Mouse (Mus musculus): ENCODE results near the gene Gm4131. TPM values are rescaled to one million over a fixed set of nuclear protein-coding genes. Genes with fewer than 3 reads are reported as not detected.

The Gm4131 gene
- polyA plus RNA-seq, 1 experiment: not detected

GRCm38 (mm10) chr14:62561875-62562748 lies 4.6 kb downstream of the Gm4131 start:
- peaks cover 2% of the 10 kb centered on the region; the same call in 1 of the 2 replicates for H3K4me1 ChIP-seq (ENCODE audit: control insufficient read depth, insufficient read depth, insufficient read length, low read length)
- H3K4me3 ChIP-seq (ENCODE audit: insufficient read depth, low read depth, low read length): no peak overlapping the region
- no peak overlapping the region for H3K27ac ChIP-seq (replicated peaks; ENCODE audit: low read depth, low read length)

GRCm38 (mm10) chr14:62557111-62557510 lies 9.6 kb downstream of the Gm4131 start:
- Histone ChIP-seq H3K4me3 (ENCODE audit: insufficient read depth, low read depth, low read length) (no peak overlapping the region), H3K4me1 (ENCODE audit: control insufficient read depth, insufficient read depth, insufficient read length, low read length) (peaks cover 2% of the 10 kb centered on the region; the same call in 1 of the 2 replicates), H3K27ac (replicated peaks; ENCODE audit: low read depth, low read length) (no peak overlapping the region)

- Histone ChIP-seq H3K4me1 (ENCODE audit: control insufficient read depth, insufficient read depth, insufficient read length, low read length) (peaks cover 2% of the 10 kb centered on the region; the same call in 1 of the 2 replicates), H3K4me3 (ENCODE audit: insufficient read depth, low read depth, low read length) (peak overlapping the region; percentile 91), H3K27ac (replicated peaks; ENCODE audit: low read depth, low read length) (0 out of 2 replicates have a peak overlapping the region, but pooled peaks have one; percentile 23)
Observed at GRCm38 (mm10) chr14:62555840-62556810, 10.6 kb downstream of the Gm4131 start.

- Histone ChIP-seq H3K4me1 (ENCODE audit: control insufficient read depth, insufficient read depth, insufficient read length, low read length) (peaks cover 2% of the 10 kb centered on the region; the same call in 1 of the 2 replicates), H3K27ac (replicated peaks; ENCODE audit: low read depth, low read length) (0 out of 2 replicates have a peak within 1 kb of the TSS, but pooled peaks have one; percentile 23), H3K4me3 (ENCODE audit: insufficient read depth, low read depth, low read length) (peak within 1 kb of the TSS; percentile 91)
Observed at GRCm38 (mm10) chr14:62555309-62555829, 11.4 kb downstream of the Gm4131 start, which contains the start of gene Fam124a. Gene Fam124a (plus strand): TSS chr14:62555737.

GRCm38 (mm10) chr14:62553786-62554185 lies 12.9 kb downstream of the Gm4131 start:
- peaks cover 2% of the 10 kb centered on the region; the same call in 1 of the 2 replicates for H3K4me1 ChIP-seq (ENCODE audit: control insufficient read depth, insufficient read depth, insufficient read length, low read length)
- H3K27ac ChIP-seq (replicated peaks; ENCODE audit: low read depth, low read length): 0 out of 2 replicates have a peak overlapping the region, but pooled peaks have one; percentile 18
- no peak overlapping the region for H3K4me3 ChIP-seq (ENCODE audit: insufficient read depth, low read depth, low read length)

- H3K4me3 ChIP-seq (ENCODE audit: insufficient read depth, low read depth, low read length): no peak overlapping the region
- H3K27ac ChIP-seq (replicated peaks; ENCODE audit: low read depth, low read length): no peak overlapping the region
- peaks cover 2% of the 10 kb centered on the region; the same call in 1 of the 2 replicates for H3K4me1 ChIP-seq (ENCODE audit: control insufficient read depth, insufficient read depth, insufficient read length, low read length)
Observed at GRCm38 (mm10) chr14:62552771-62553170, 13.9 kb downstream of the Gm4131 start.

- H3K27ac ChIP-seq (replicated peaks; ENCODE audit: low read depth, low read length): no peak overlapping the region
- no peak overlapping the region for H3K4me3 ChIP-seq (ENCODE audit: insufficient read depth, low read depth, low read length)
Observed at GRCm38 (mm10) chr14:62550121-62550520, 16.6 kb downstream of the Gm4131 start.

GRCm38 (mm10) chr14:62546746-62547145 lies 20.0 kb downstream of the Gm4131 start:
- Histone ChIP-seq H3K4me3 (ENCODE audit: insufficient read depth, low read depth, low read length) (no peak overlapping the region), H3K4me1 (ENCODE audit: control insufficient read depth, insufficient read depth, insufficient read length, low read length) (no peaks in the 10 kb centered on the region), H3K27ac (replicated peaks; ENCODE audit: low read depth, low read length) (no peak overlapping the region)

More at GRCm38 (mm10) chr14:62550121-62550520, 16.6 kb downstream of the Gm4131 start:
- H3K4me1 ChIP-seq (ENCODE audit: control insufficient read depth, insufficient read depth, insufficient read length, low read length): no peaks in the 10 kb centered on the region

- H3K4me3 ChIP-seq (ENCODE audit: insufficient read depth, low read depth, low read length): no peak overlapping the region
- no peak overlapping the region for H3K27ac ChIP-seq (replicated peaks; ENCODE audit: low read depth, low read length)
- no peaks in the 10 kb centered on the region for H3K4me1 ChIP-seq (ENCODE audit: control insufficient read depth, insufficient read depth, insufficient read length, low read length)
Observed at GRCm38 (mm10) chr14:62546296-62546695, 20.4 kb downstream of the Gm4131 start.

- H3K27ac ChIP-seq (replicated peaks; ENCODE audit: low read depth, low read length): no peak overlapping the region
- no peaks in the 10 kb centered on the region for H3K4me1 ChIP-seq (ENCODE audit: control insufficient read depth, insufficient read depth, insufficient read length, low read length)
- no peak overlapping the region for H3K4me3 ChIP-seq (ENCODE audit: insufficient read depth, low read depth, low read length)
Observed at GRCm38 (mm10) chr14:62541751-62542150, 25.0 kb downstream of the Gm4131 start.

GRCm38 (mm10) chr14:62539834-62540233 lies 26.9 kb downstream of the Gm4131 start:
- Histone ChIP-seq H3K4me1 (ENCODE audit: control insufficient read depth, insufficient read depth, insufficient read length, low read length) (no peaks in the 10 kb centered on the region), H3K27ac (replicated peaks; ENCODE audit: low read depth, low read length) (no peak overlapping the region), H3K4me3 (ENCODE audit: insufficient read depth, low read depth, low read length) (no peak overlapping the region)

GRCm38 (mm10) chr14:62536988-62537387 lies 29.7 kb downstream of the Gm4131 start:
- Histone ChIP-seq H3K27ac (replicated peaks; ENCODE audit: low read depth, low read length) (no peak overlapping the region), H3K4me3 (ENCODE audit: insufficient read depth, low read depth, low read length) (no peak overlapping the region), H3K4me1 (ENCODE audit: control insufficient read depth, insufficient read depth, insufficient read length, low read length) (no peaks in the 10 kb centered on the region)

GRCm38 (mm10) chr14:62536127-62536526 lies 30.6 kb downstream of the Gm4131 start:
- no peak overlapping the region for H3K27ac ChIP-seq (replicated peaks; ENCODE audit: low read depth, low read length)
- H3K4me3 ChIP-seq (ENCODE audit: insufficient read depth, low read depth, low read length): no peak overlapping the region

GRCm38 (mm10) chr14:62530951-62531350 lies 35.8 kb downstream of the Gm4131 start:
- no peak overlapping the region for H3K4me3 ChIP-seq (ENCODE audit: insufficient read depth, low read depth, low read length)
- no peak overlapping the region for H3K27ac ChIP-seq (replicated peaks; ENCODE audit: low read depth, low read length)
- H3K4me1 ChIP-seq (ENCODE audit: control insufficient read depth, insufficient read depth, insufficient read length, low read length): no peaks in the 10 kb centered on the region

More at GRCm38 (mm10) chr14:62536127-62536526, 30.6 kb downstream of the Gm4131 start:
- H3K4me1 ChIP-seq (ENCODE audit: control insufficient read depth, insufficient read depth, insufficient read length, low read length): no peaks in the 10 kb centered on the region

All from brown adipose tissue, adult 24 weeks (tissue).